Mouse (Mus musculus) layer of hippocampus, adult 8-10 months (tissue): ENCODE measurements around the gene Nkx2-5. TPM values are rescaled to one million over a fixed set of nuclear protein-coding genes. Genes with fewer than 3 reads are reported as not detected.

ENCODE experiments used
- DNase-seq, 2 experiments: peaks; one replicate each; pipeline ENCODE4 v3.0.0; 2022; ENCODE audit warnings: low spot score in 2 of 2
- total RNA-seq, 4 experiments: library from RNA; stranded (reverse); gene quantifications; 2 replicates each; pipeline ENCODE4 v1.2.4; 2022

Nkx2-5 gene
- total RNA-seq, 4 experiments from 2014 or later = not detected

- no peak for DNase-seq
Measured at GRCm38 (mm10) chr17:26790269-26791214, 54.3 kb downstream of the Nkx2-5 start.

DNA sequence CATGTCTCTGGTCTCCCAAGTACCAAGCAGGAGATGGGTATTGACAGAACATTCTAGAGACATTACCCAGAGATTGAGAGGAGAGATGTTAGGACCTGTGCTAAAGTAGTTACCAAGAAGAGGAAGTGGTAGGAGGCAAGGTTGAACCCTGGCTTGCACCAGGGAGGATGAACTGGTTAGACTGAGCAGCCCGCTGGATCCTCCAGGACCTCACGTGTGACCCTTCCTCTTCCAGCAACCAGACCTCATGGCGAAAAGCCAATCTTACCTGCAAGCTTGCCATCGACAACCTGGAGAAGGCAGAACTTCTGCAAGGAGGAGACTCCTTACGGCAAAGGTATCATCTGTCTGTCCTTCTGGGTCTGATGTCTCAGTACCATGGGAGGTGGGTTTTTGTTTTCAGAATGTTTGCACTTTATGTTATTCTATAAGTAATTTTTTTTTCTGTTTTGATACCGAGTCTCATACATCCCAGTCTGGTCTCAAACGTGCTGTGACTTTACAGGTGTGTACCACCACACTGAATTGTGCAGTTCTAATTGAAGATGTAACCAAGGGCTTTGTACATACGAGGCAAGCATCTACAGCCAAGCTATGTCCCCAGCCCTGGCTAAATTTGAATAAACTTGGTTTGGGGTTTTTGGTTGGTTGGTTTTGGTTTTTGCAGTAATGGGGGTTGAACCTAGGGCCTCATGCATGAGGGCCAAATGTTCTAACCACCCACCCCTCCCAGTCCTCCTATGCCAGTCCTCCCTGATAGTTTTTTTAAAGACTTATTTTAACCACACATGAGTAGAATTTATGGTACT is 55.1 kb downstream of the Nkx2-5 start:
- no peak for DNase-seq

DNA sequence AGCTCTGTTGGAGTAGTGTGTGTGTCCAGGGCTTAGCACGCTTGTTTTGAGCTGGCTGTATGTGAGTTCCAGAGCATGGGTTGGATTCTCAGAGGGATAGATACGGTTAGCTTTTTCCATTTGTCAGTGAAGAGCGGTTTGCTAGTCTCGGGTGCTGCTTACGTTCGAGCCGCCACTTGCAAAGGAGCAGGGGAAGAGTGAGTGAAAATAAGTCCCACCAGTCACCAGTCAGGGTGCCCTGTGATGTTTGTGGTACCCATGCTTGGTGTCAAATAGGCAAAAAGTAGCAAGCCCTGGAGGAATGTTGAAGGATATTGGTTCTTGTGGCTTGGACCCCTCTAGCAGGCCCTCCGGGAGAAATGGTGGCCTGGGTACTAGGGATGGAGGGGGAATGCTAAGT is 55.8 kb downstream of the Nkx2-5 start:
- no peak for DNase-seq

Other genes starting within 250 kb of the Nkx2-5 start
- 10 to 100 TPM; 44.0 to 60.6 (median 49.1) TPM for gene Atp6v0e, start 181.8 kb downstream of the Nkx2-5 start, total RNA-seq
- 100 to 1,000 TPM; 123 to 175 (median 152) TPM for gene Crebrf, start 129.4 kb downstream of the Nkx2-5 start, total RNA-seq
- gene Bnip1, start 63.9 kb downstream of the Nkx2-5 start, total RNA-seq = 10 to 100 TPM; 32.7 to 35.3 (median 33.6) TPM
- gene Kifc5b, start 72.1 kb upstream of the Nkx2-5 start, total RNA-seq = 1 to 10 TPM; 2.5 to 7.4 (median 4.2) TPM
- gene Phf1, start 88.0 kb upstream of the Nkx2-5 start, total RNA-seq = 10 to 100 TPM; 37.0 to 40.3 (median 37.5) TPM
- gene Cuta, start 94.6 kb upstream of the Nkx2-5 start, total RNA-seq = 10 to 100 TPM; 90.0 to 96.1 (median 92.0) TPM
- gene Syngap1, start 96.2 kb upstream of the Nkx2-5 start, total RNA-seq = 100 to 1,000 TPM; 353 to 466 (median 403) TPM
- 10 to 100 TPM; 12.2 to 14.7 (median 13.7) TPM for gene Zbtb9, start 128.2 kb upstream of the Nkx2-5 start, total RNA-seq
- gene Bak1, start 184.0 kb upstream of the Nkx2-5 start, total RNA-seq = 10 to 100 TPM; 11.6 to 15.9 (median 13.7) TPM
- gene Itpr3, start 212.3 kb upstream of the Nkx2-5 start, total RNA-seq = 1 to 10 TPM; 3.0 to 4.8 (median 3.7) TPM